Mouse (Mus musculus): ENCODE results near the gene Crhr1.

DNA sequence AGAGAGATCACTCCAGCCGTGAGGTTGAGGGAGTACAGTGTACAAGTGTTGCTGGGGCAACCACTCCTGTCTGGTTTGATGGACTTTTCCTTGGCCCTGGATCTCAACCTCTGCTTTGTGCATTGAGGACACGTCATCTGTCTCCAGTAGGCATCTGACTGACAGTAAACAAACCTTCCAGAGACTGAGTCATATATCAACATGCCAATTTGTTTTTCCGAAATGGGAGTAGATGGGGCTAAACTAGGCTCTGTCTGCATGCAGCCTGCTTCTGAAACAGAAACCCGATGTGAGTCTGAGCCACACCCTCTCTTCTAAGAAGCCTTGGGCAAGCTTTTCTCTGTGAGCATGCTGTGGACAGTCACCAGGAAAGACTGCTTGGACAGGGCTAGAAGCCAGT is 14.3 kb upstream of the Crhr1 start:
- TF ChIP-seq GATA1 (IDR thresholded peaks at IDR 0.05; ENCODE audit: low read depth, low read length), result no peak
- no peak for TF ChIP-seq POLR2A (IDR thresholded peaks at IDR 0.05; ENCODE audit: control insufficient read depth in 1 of 2, insufficient read depth in 1 of 2, low read depth in 1 of 2, low read length in 2 of 2, poor library complexity in 1 of 2)
- TF ChIP-seq MEF2A (IDR thresholded peaks at IDR 0.05; ENCODE audit: extremely low read depth, insufficient replicate concordance, low read depth, low read length, poor library complexity, severe bottlenecking), result no peak
- TF ChIP-seq TBP (IDR thresholded peaks at IDR 0.05; ENCODE audit: low read depth, low read length), result no peak
- no peak for TF ChIP-seq CTCF (IDR thresholded peaks at IDR 0.05 in 2 of 3, conservative IDR thresholded peaks at IDR 0.05 in 1 of 3; ENCODE audit: control insufficient read depth in 1 of 3, insufficient read depth in 1 of 3, low read depth in 2 of 3, low read length in 3 of 3, poor library complexity in 1 of 3, severe bottlenecking in 1 of 3)

Measured in MEL (cell line).